Mouse (Mus musculus): ENCODE measurements at regions not wholly inside any gene's neighbourhood (a gene's known extent, or its start where the extent isn't known, plus 50 kb on each side); places are given as distances from the start of the nearest gene placed in this dataset.

GRCm38 (mm10) chr13:111050097-111050496, 204.7 kb upstream of the Actbl2 start:
- no peak overlapping the region for H3K4me2 ChIP-seq (ENCODE audit: insufficient read depth, low read depth, poor library complexity, severe bottlenecking)
- peaks cover 2% of the 10 kb centered on the region for H3K9me3 ChIP-seq (replicated peaks; ENCODE audit: low read length)
- dilution Hi-C loops (cut with MboI; ENCODE audit: extremely low pct_ligation_motif_present, extremely low pct_unique_long_range_greater_than_20kb, low sequenced_read_pairs): no loop called here
- no peak overlapping the region for H3K27ac ChIP-seq (ENCODE audit: insufficient read depth, low read depth)
- in situ Hi-C loops (cut with MboI; ENCODE audit: low pct_ligation_motif_present, low pct_unique_long_range_greater_than_20kb, low sequenced_read_pairs): no loop called here
- H3K4me3 ChIP-seq (replicated peaks in 1 of 3; ENCODE audit: low read depth in 2 of 3, low read length in 2 of 3, poor library complexity in 1 of 3): no peak overlapping the region
- no peaks in the 10 kb centered on the region for H3K4me1 ChIP-seq (ENCODE audit: control insufficient read depth in 1 of 2, insufficient read depth in 2 of 2)
- H3K9ac ChIP-seq (ENCODE audit: insufficient read depth, low read depth): no peak overlapping the region
- H3K36me3 ChIP-seq (replicated peaks in 1 of 2; ENCODE audit: control insufficient read depth in 1 of 2, insufficient read depth in 1 of 2, low read length in 1 of 2): no peaks in the 10 kb centered on the region
- no peaks in the 10 kb centered on the region for H3K27me3 ChIP-seq (replicated peaks)
- DNase-seq (ENCODE audit: extremely low read depth): no peak
- H3K79me2 ChIP-seq (replicated peaks; ENCODE audit: control insufficient read depth, extremely low read depth, insufficient read depth, poor library complexity, severe bottlenecking): no peaks in the 10 kb centered on the region
- no peak for TF ChIP-seq E2F4 (IDR thresholded peaks at IDR 0.05; ENCODE audit: insufficient replicate concordance, low read depth, low read length)
- no peak for TF ChIP-seq HCFC1 (IDR thresholded peaks at IDR 0.05; ENCODE audit: low read depth, low read length)
- TF ChIP-seq CHD2 (IDR thresholded peaks at IDR 0.05; ENCODE audit: low read length): no peak
- TF ChIP-seq ZKSCAN1 (IDR thresholded peaks at IDR 0.05; ENCODE audit: borderline replicate concordance, low read depth, low read length): no peak
- no peak for TF ChIP-seq RAD21 (IDR thresholded peaks at IDR 0.05; ENCODE audit: low read depth, low read length)
- TF ChIP-seq CHD1 (IDR thresholded peaks at IDR 0.05; ENCODE audit: low read depth, low read length): no peak
- TF ChIP-seq MYC (IDR thresholded peaks at IDR 0.05; ENCODE audit: low read depth, low read length): no peak
- no peak for TF ChIP-seq ETS1 (conservative IDR thresholded peaks at IDR 0.05; ENCODE audit: low read depth, low read length)

GRCm38 (mm10) chr13:111055817-111056216, 199.0 kb upstream of the Actbl2 start:
- dilution Hi-C loops (cut with MboI; ENCODE audit: extremely low pct_ligation_motif_present, extremely low pct_unique_long_range_greater_than_20kb, low sequenced_read_pairs) (no loop called here), in situ Hi-C loops (cut with MboI; ENCODE audit: low pct_ligation_motif_present, low pct_unique_long_range_greater_than_20kb, low sequenced_read_pairs) (no loop called here)
- no peak for DNase-seq (ENCODE audit: extremely low read depth)
- Histone ChIP-seq H3K27ac (ENCODE audit: insufficient read depth, low read depth) (no peak overlapping the region), H3K4me1 (ENCODE audit: control insufficient read depth in 1 of 2, insufficient read depth in 2 of 2) (no peaks in the 10 kb centered on the region), H3K4me2 (ENCODE audit: insufficient read depth, low read depth, poor library complexity, severe bottlenecking) (no peak overlapping the region), H3K4me3 (replicated peaks in 1 of 3; ENCODE audit: low read depth in 2 of 3, low read length in 2 of 3, poor library complexity in 1 of 3) (no peak overlapping the region), H3K36me3 (replicated peaks in 1 of 2; ENCODE audit: control insufficient read depth in 1 of 2, insufficient read depth in 1 of 2, low read length in 1 of 2) (no peaks in the 10 kb centered on the region), H3K9ac (ENCODE audit: insufficient read depth, low read depth) (no peak overlapping the region), H3K79me2 (replicated peaks; ENCODE audit: control insufficient read depth, extremely low read depth, insufficient read depth, poor library complexity, severe bottlenecking) (no peaks in the 10 kb centered on the region), H3K27me3 (replicated peaks) (no peaks in the 10 kb centered on the region), H3K9me3 (replicated peaks; ENCODE audit: low read length) (peaks cover 2% of the 10 kb centered on the region)
- TF ChIP-seq UBTF (IDR thresholded peaks at IDR 0.05; ENCODE audit: low read depth, low read length): no peak

- no peak for DNase-seq (ENCODE audit: extremely low read depth)
- dilution Hi-C loops (cut with MboI; ENCODE audit: extremely low pct_ligation_motif_present, extremely low pct_unique_long_range_greater_than_20kb, low sequenced_read_pairs): no loop called here
Observed at GRCm38 (mm10) chr13:111087753-111088152, 167.1 kb upstream of the Actbl2 start.

More at GRCm38 (mm10) chr13:111087753-111088152, 167.1 kb upstream of the Actbl2 start:
- Histone ChIP-seq H3K27ac (ENCODE audit: insufficient read depth, low read depth) (no peak overlapping the region), H3K9ac (ENCODE audit: insufficient read depth, low read depth) (no peak overlapping the region), H3K4me1 (ENCODE audit: control insufficient read depth in 1 of 2, insufficient read depth in 2 of 2) (no peaks in the 10 kb centered on the region), H3K4me2 (ENCODE audit: insufficient read depth, low read depth, poor library complexity, severe bottlenecking) (no peak overlapping the region), H3K4me3 (replicated peaks in 1 of 3; ENCODE audit: low read depth in 2 of 3, low read length in 2 of 3, poor library complexity in 1 of 3) (no peak overlapping the region), H3K9me3 (replicated peaks; ENCODE audit: low read length) (no peaks in the 10 kb centered on the region), H3K79me2 (replicated peaks; ENCODE audit: control insufficient read depth, extremely low read depth, insufficient read depth, poor library complexity, severe bottlenecking) (no peaks in the 10 kb centered on the region), H3K36me3 (replicated peaks in 1 of 2; ENCODE audit: control insufficient read depth in 1 of 2, insufficient read depth in 1 of 2, low read length in 1 of 2) (no peaks in the 10 kb centered on the region), H3K27me3 (replicated peaks) (no peaks in the 10 kb centered on the region)
- TF ChIP-seq MAX (IDR thresholded peaks at IDR 0.05; ENCODE audit: low read length): no peak
- TF ChIP-seq ZNF384 (IDR thresholded peaks at IDR 0.05; ENCODE audit: low read depth, low read length): no peak
- TF ChIP-seq PAX5 (IDR thresholded peaks at IDR 0.05; ENCODE audit: low read length): no peak
- in situ Hi-C loops (cut with MboI; ENCODE audit: low pct_ligation_motif_present, low pct_unique_long_range_greater_than_20kb, low sequenced_read_pairs): no loop called here

Measured in CH12.LX (cell line).